ENCODE assay signal across 20 mouse cellular contexts in genomic region chr5:91400493-91401096, GRCm38 (mm10). TPM values are rescaled to one million over a fixed set of nuclear protein-coding genes. Genes with fewer than 3 reads are reported as not detected.
"Had no signal": no experiment of that assay in that cellular context is flagged by ENCODE, and none has a peak within 500 bp of the region (broad histone marks: within the 10 kb centered on the region; RNA-seq: fewer than 3 reads in every experiment).

No protein-coding gene starts in this region.

- H3K4me2 ChIP-seq: limb, embryonic 12.5 days; limb, embryonic 15.5 days; liver, embryonic 11.5 days; lung, embryonic 14.5 days; midbrain, embryonic 12.5 days had no signal

- H3K36me3 ChIP-seq: limb, embryonic 12.5 days; limb, embryonic 15.5 days; midbrain, embryonic 12.5 days had no signal

- DNase-seq: kidney, adult 18-20 months; kidney, adult 9 months; kidney, postnatal 14 days; layer of hippocampus, adult 9-11 months; left cerebral cortex, postnatal 4 days; liver, postnatal 0 days; lung, embryonic 14.5 days; thymus, adult 18-20 months; thymus, postnatal 36 days had no signal

- H3K9me3 ChIP-seq: limb, embryonic 12.5 days; limb, embryonic 15.5 days; midbrain, embryonic 12.5 days had no signal

- ATAC-seq: liver, postnatal 0 days; lung, postnatal 0 days; midbrain, embryonic 16.5 days had no signal

- H3K9ac ChIP-seq: limb, embryonic 12.5 days; limb, embryonic 15.5 days; liver, embryonic 14.5 days; liver, postnatal 0 days; lung, embryonic 14.5 days; midbrain, embryonic 12.5 days had no signal

- H3K4me3 ChIP-seq: layer of hippocampus, adult 2 months; limb, embryonic 12.5 days; limb, embryonic 15.5 days; midbrain, embryonic 12.5 days had no signal

- H3K27ac ChIP-seq: layer of hippocampus, adult 2 months; limb, embryonic 12.5 days; limb, embryonic 15.5 days; liver, embryonic 14.5 days; macrophage; midbrain, embryonic 12.5 days had no signal

- H3K27me3 ChIP-seq: midbrain, embryonic 12.5 days had no signal

RNA-seq across cellular contexts. Expression of gene Btc, which starts 2.2 kb away (rescaled TPM):
- total RNA-seq: megakaryocyte, adult 5-6 weeks; monocyte, adult 5-6 weeks had no signal
- polyA plus RNA-seq: macrophage; midbrain, embryonic 12.5 days had no signal
